Mouse (Mus musculus): ENCODE data around the gene C87436.

DNA sequence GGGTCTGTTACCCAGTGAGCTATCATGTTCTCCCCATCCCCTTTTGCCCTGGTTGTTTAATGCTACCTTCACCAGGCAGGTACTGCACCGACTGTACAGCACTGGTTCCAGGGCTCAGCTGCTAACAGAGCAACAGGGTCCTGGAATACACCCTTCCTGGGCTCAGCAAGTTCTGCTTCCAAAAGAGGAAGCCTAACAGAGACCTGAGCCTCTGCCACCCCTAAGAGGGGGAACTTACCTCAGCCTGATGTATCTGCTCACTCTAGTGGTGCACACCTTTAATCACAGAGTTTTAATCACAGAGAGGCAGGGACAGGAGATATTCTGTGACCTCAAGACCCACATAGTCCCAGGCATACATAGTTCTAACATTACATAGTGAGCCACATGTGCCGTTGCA lies 51.8 kb downstream of the C87436 start:
- TF ChIP-seq POLR2A (IDR thresholded peaks at IDR 0.05; ENCODE audit: control insufficient read depth, extremely low read depth, insufficient read depth, low read length, poor library complexity), result no peak
- no peak for TF ChIP-seq CTCF (IDR thresholded peaks at IDR 0.05; ENCODE audit: borderline replicate concordance, control insufficient read depth, extremely low read depth, insufficient read depth, low read length, poor library complexity)

Data from thymus, adult 2 months (tissue).